Mouse (Mus musculus): ENCODE measurements at regions not wholly inside any gene's neighbourhood (a gene's known extent, or its start where the extent isn't known, plus 50 kb on each side); places are given as distances from the start of the nearest gene placed in this dataset.

- Histone ChIP-seq H3K9ac (no peak overlapping the region), H3K4me2 (ENCODE audit: low read depth) (no peak overlapping the region), H3K4me3 (ENCODE audit: low read depth, low read length) (no peak overlapping the region), H3K36me3 (ENCODE audit: insufficient read depth) (no peaks in the 10 kb centered on the region), H3K27ac (ENCODE audit: low read depth, low read length) (no peak overlapping the region), H3K4me1 (ENCODE audit: insufficient read depth) (no peaks in the 10 kb centered on the region), H3K9me3 (ENCODE audit: low read length) (no peaks in the 10 kb centered on the region), H3K27me3 (ENCODE audit: insufficient read depth, low read length) (no peaks in the 10 kb centered on the region)
- no peak for TF ChIP-seq CTCF (IDR thresholded peaks at IDR 0.05; ENCODE audit: low read depth)
- ATAC-seq, result no peak
- 98% methylated on average over 25 of the region's 25 CpGs for WGBS
- DNase-seq, result no peak
Observed at GRCm38 (mm10) chr2:39420696-39421095, 194.4 kb upstream of the Ppp6c start.

DNA sequence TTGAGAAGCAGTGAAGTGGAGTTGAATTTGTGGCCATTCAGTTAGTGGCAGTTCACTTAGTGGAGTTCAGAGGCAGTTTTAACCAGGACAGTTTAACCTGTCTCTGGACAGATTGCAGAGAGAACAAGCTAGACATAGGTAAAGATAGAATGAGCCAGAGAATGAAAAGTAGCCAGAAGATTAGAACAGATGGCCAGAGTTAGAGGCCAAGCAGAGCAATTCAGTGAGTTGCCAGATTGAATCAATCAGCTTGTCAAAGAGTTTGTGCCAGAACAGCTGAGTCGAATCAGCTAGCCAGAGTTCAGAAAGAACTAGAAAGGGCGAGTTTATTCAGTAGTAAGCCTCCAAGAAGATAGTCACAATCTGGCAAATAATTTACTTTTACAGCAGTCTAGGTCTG, 174.1 kb upstream of the Ppp6c start:
- H3K4me3 ChIP-seq (ENCODE audit: low read depth, low read length), result no peak overlapping the region
- WGBS, result 41% methylated on average over 2 of the region's 2 CpGs
- no peaks in the 10 kb centered on the region for H3K27me3 ChIP-seq (ENCODE audit: insufficient read depth, low read length)
- ATAC-seq (peak; percentile 25; the same call in 1 of the 2 replicates), DNase-seq (no peak)
- no peak for TF ChIP-seq CTCF (IDR thresholded peaks at IDR 0.05; ENCODE audit: low read depth)
- H3K9ac ChIP-seq, result no peak overlapping the region
- no peaks in the 10 kb centered on the region for H3K36me3 ChIP-seq (ENCODE audit: insufficient read depth)
- no peaks in the 10 kb centered on the region for H3K4me1 ChIP-seq (ENCODE audit: insufficient read depth)
- no peaks in the 10 kb centered on the region for H3K9me3 ChIP-seq (ENCODE audit: low read length)
- no peak overlapping the region for H3K27ac ChIP-seq (ENCODE audit: low read depth, low read length)
- H3K4me2 ChIP-seq (ENCODE audit: low read depth), result no peak overlapping the region

DNA sequence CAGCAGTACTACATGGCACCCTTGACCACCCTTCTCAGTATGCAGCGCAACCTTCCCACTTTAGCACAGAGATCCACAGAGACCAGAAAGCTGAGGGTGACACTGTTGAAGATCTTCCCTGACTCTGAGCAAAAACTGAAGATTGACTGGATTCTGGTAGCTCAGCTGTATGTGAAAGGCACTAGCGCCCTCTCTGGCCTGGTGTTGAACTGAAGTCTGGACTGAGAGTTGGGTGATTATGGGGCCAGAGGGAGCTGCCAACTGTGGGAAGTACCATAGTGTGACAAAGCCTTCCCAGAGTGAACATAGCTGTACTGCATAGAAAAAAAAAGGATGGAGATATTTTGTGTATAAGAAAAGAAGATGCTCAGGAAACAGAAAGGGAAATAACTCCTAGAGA, 173.3 kb upstream of the Ppp6c start:
- no peak overlapping the region for H3K4me2 ChIP-seq (ENCODE audit: low read depth)

DNA sequence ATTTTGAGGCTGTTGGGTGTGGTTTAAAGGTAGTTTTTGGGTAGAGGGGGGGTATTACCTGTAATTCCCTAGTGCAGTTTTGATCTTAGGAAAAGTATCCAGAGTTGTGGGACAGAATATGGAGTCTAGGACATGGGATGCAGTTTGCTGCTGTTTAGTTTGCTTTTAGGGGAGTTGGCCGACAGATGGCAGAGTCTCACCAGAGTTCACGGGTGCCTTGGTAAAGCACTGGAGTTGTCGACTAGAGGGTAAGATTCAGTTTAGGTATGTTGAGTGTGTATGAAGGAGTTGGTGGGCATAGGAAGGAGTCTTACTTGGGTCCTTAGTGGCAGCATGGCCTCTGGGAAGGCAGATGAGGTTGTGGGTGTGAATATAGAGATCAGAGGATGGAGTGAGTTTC, 168.4 kb upstream of the Ppp6c start:
- Histone ChIP-seq H3K4me1 (ENCODE audit: insufficient read depth) (no peaks in the 10 kb centered on the region), H3K4me3 (ENCODE audit: low read depth, low read length) (no peak overlapping the region), H3K4me2 (ENCODE audit: low read depth) (no peak overlapping the region), H3K27ac (ENCODE audit: low read depth, low read length) (no peak overlapping the region), H3K27me3 (ENCODE audit: insufficient read depth, low read length) (no peaks in the 10 kb centered on the region), H3K9me3 (ENCODE audit: low read length) (no peaks in the 10 kb centered on the region), H3K9ac (no peak overlapping the region), H3K36me3 (ENCODE audit: insufficient read depth) (no peaks in the 10 kb centered on the region)
- ATAC-seq (no peak), DNase-seq (no peak)
- 70% methylated on average over 3 of the region's 3 CpGs for WGBS
- TF ChIP-seq CTCF (IDR thresholded peaks at IDR 0.05; ENCODE audit: low read depth), result no peak

More for the DNA sequence above, 173.3 kb upstream of the Ppp6c start:
- Histone ChIP-seq H3K9ac (no peak overlapping the region), H3K4me3 (ENCODE audit: low read depth, low read length) (no peak overlapping the region), H3K27ac (ENCODE audit: low read depth, low read length) (no peak overlapping the region), H3K9me3 (ENCODE audit: low read length) (no peaks in the 10 kb centered on the region), H3K36me3 (ENCODE audit: insufficient read depth) (no peaks in the 10 kb centered on the region), H3K27me3 (ENCODE audit: insufficient read depth, low read length) (no peaks in the 10 kb centered on the region), H3K4me1 (ENCODE audit: insufficient read depth) (no peaks in the 10 kb centered on the region)
- ATAC-seq, result no peak
- peak; percentile 19; the same call in 1 of the 2 replicates for TF ChIP-seq CTCF (IDR thresholded peaks at IDR 0.05; ENCODE audit: low read depth)
- whole genome bisulfite sequencing, result 62% methylated on average over 2 of the region's 2 CpGs
- DNase-seq, result no peak

DNA sequence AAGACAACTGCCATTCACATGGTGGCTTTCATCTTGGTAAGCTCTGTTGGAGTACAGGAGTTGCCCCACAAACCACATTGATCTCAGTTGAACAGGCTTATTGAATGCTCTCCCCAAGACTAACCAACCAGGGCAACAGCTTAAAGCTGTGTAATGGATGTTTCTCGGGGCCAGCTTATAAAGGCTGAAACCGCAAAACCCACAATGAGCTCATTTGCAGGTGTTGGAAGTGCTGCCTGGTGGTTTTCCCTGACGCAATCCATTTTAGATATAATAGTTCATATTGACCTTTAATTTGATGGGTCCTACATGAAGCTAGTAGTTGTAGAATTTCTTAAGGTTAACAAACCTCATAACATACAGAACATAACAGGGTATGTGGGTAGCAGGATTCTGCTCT, 151.0 kb upstream of the Ppp6c start:
- H3K4me1 ChIP-seq (ENCODE audit: insufficient read depth), result no peaks in the 10 kb centered on the region
- no peak overlapping the region for H3K4me2 ChIP-seq (ENCODE audit: low read depth)
- H3K27ac ChIP-seq (ENCODE audit: low read depth, low read length), result no peak overlapping the region
- DNase-seq (no peak), ATAC-seq (no peak)
- no peak overlapping the region for H3K4me3 ChIP-seq (ENCODE audit: low read depth, low read length)
- H3K27me3 ChIP-seq (ENCODE audit: insufficient read depth, low read length), result no peaks in the 10 kb centered on the region
- 95% methylated on average over 3 of the region's 3 CpGs for WGBS
- no peaks in the 10 kb centered on the region for H3K9me3 ChIP-seq (ENCODE audit: low read length)
- no peak overlapping the region for H3K9ac ChIP-seq
- no peaks in the 10 kb centered on the region for H3K36me3 ChIP-seq (ENCODE audit: insufficient read depth)
- no peak for TF ChIP-seq CTCF (IDR thresholded peaks at IDR 0.05; ENCODE audit: low read depth)

DNA sequence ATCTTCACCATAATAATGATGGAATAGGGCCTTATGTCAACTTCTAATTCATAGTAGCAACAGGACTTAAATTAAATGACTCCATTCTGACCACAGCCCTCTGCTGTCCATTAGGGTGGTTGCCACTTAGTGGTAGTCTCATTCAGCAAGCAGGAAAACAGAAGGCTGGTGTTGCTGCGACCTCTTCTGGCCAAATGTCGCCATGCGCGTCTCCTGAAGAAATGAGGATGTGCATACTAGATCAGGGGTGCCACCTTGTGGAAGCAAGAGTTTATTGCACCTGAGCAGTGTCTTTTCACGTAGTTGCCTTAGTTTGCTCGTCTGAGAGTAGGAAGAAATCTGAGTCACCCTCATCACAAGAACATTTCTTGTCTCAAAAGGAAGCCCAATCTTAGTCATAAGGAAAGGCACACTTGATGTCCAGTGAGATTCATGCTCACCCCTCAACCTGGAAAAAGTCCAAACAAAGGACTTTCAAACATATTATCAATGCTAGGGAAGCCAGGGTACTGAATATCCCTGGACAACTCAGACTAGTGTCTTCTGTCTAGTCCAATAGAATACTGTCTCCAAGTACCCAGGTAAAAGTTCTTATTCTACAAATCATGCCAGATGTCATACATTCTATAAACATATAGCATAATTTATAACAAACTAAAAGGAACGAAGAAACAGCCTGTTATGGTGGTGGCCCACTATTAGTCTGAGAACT, 147.0 kb upstream of the Ppp6c start:
- Histone ChIP-seq H3K4me1 (ENCODE audit: insufficient read depth) (no peaks in the 10 kb centered on the region), H3K4me3 (ENCODE audit: low read depth, low read length) (no peak overlapping the region), H3K4me2 (ENCODE audit: low read depth) (no peak overlapping the region), H3K9me3 (ENCODE audit: low read length) (no peaks in the 10 kb centered on the region), H3K9ac (no peak overlapping the region), H3K27ac (ENCODE audit: low read depth, low read length) (no peak overlapping the region), H3K36me3 (ENCODE audit: insufficient read depth) (no peaks in the 10 kb centered on the region), H3K27me3 (ENCODE audit: insufficient read depth, low read length) (no peaks in the 10 kb centered on the region)
- peak; percentile 100 for TF ChIP-seq CTCF (IDR thresholded peaks at IDR 0.05; ENCODE audit: low read depth)
- peak; percentile 92 for DNase-seq
- ATAC-seq, result peak; percentile 96
- 15% methylated on average over 7 of the region's 7 CpGs for WGBS

GRCm38 (mm10) chr2:39344207-39344606, 118.0 kb upstream of the Ppp6c start:
- TF ChIP-seq CTCF (IDR thresholded peaks at IDR 0.05; ENCODE audit: low read depth), result no peak
- H3K9ac ChIP-seq, result no peak overlapping the region
- H3K36me3 ChIP-seq (ENCODE audit: insufficient read depth), result no peaks in the 10 kb centered on the region
- ATAC-seq (no peak), DNase-seq (no peak)
- no peaks in the 10 kb centered on the region for H3K27me3 ChIP-seq (ENCODE audit: insufficient read depth, low read length)
- no peak overlapping the region for H3K4me3 ChIP-seq (ENCODE audit: low read depth, low read length)
- no peaks in the 10 kb centered on the region for H3K9me3 ChIP-seq (ENCODE audit: low read length)
- no peaks in the 10 kb centered on the region for H3K4me1 ChIP-seq (ENCODE audit: insufficient read depth)
- no peak overlapping the region for H3K4me2 ChIP-seq (ENCODE audit: low read depth)
- H3K27ac ChIP-seq (ENCODE audit: low read depth, low read length), result no peak overlapping the region
- WGBS, result 89% methylated on average over 3 of the region's 3 CpGs

Measured in forebrain, postnatal 0 days (tissue).